Mouse (Mus musculus) liver, embryonic 14.5 days (tissue): Measurements from ENCODE around the gene Rwdd2b. TPM values are rescaled to one million over a fixed set of nuclear protein-coding genes. Genes with fewer than 3 reads are reported as not detected.

ENCODE experiments used
- ATAC-seq: fragments of 200-750 bp; cut with Nextera tagmentation; 2 replicates; pipeline ENCODE4 v1.8.0; 2017; ENCODE audit warnings: moderate number of reproducible peaks, mild to moderate bottlenecking, moderate library complexity; ENCODE audit not compliant: insufficient read depth
- DNase-seq, 3 experiments: peaks; one replicate each; pipeline ENCODE4 v3.0.0-alpha.2; 2012 to 2013; ENCODE audit warnings: low read depth in 3 of 3, low spot score in 3 of 3
- H3K27ac ChIP-seq: fragments of 300-500 bp; sonication (generic); 2 replicates; pipeline ENCODE4 v1.5.1; 2014; ENCODE audit warnings: moderate library complexity, mild to moderate bottlenecking, control low read depth, inconsistent platforms
- H3K27me3 ChIP-seq: fragments of 300-500 bp; sonication (generic); 2 replicates; pipeline ENCODE4 v1.6.1; 2014; ENCODE audit warnings: mild to moderate bottlenecking, low read length, moderate library complexity; ENCODE audit not compliant: control insufficient read depth, insufficient read depth
- H3K36me3 ChIP-seq: fragments of 300-500 bp; sonication (generic); replicated peaks from 2 replicates; pipeline ENCODE4 v1.6.1; 2014; ENCODE audit warnings: low read depth; ENCODE audit not compliant: control insufficient read depth, insufficient read depth
- H3K4me1 ChIP-seq, 2 experiments: fragments of 200-500 bp in 1 of 2; fragments of 300-500 bp in 1 of 2; sonication (generic) in 1 of 2; replicated peaks; 2 replicates each; pipeline ENCODE4 v1.6.1; 2012 to 2014; ENCODE audit warnings: antibody characterized with exemption in 1 of 2, inconsistent platforms in 1 of 2, low read length in 1 of 2; ENCODE audit not compliant: control insufficient read depth in 2 of 2, insufficient read depth in 2 of 2
- H3K4me2 ChIP-seq: fragments of 300-500 bp; sonication (generic); 2 replicates; pipeline ENCODE4 v1.6.1; 2014; ENCODE audit warnings: low read depth, mild to moderate bottlenecking, control low read depth, moderate library complexity
- H3K4me3 ChIP-seq, 2 experiments: fragments of 200-500 bp in 1 of 2; fragments of 300-500 bp in 1 of 2; sonication (generic) in 1 of 2; 2 replicates each; pipeline ENCODE4 v1.5.1; 2012 to 2014; ENCODE audit warnings: low read depth in 2 of 2, low read length in 2 of 2, mild to moderate bottlenecking in 2 of 2, control low read depth in 1 of 2, inconsistent platforms in 1 of 2, moderate library complexity in 1 of 2; ENCODE audit not compliant: insufficient read depth in 1 of 2
- H3K9ac ChIP-seq: fragments of 300-500 bp; sonication (generic); replicated peaks from 2 replicates; pipeline ENCODE4 v1.6.1; 2014; ENCODE audit warnings: mild to moderate bottlenecking, control low read depth, moderate library complexity
- H3K9me3 ChIP-seq: fragments of 300-500 bp; sonication (generic); 2 replicates; pipeline ENCODE4 v1.6.1; 2016; ENCODE audit warnings: low read length, mixed read lengths; ENCODE audit not compliant: control insufficient read depth
- CTCF ChIP-seq: IDR thresholded peaks from 2 replicates; pipeline ENCODE4 v1.5.1; 2016; ENCODE audit warnings: antibody characterized with exemption, low read depth, control low read depth
- EP300 ChIP-seq: IDR thresholded peaks from 2 replicates; pipeline ENCODE4 v1.6.1; 2016; ENCODE audit warnings: antibody characterized with exemption, low read depth
- WGBS: fragments of 180-500 bp; shearing (Covaris S2); extraction: QIAGEN DNeasy Blood & Tissue Kit; methylation state at CpG from one replicate; pipeline ENCODE4 v1.1.7; 2014; ENCODE audit not compliant: insufficient replicate concordance; 5-methylcytosine and 5-hydroxymethylcytosine counted together
- polyA plus RNA-seq, 2 experiments: library from polyadenylated mRNA; depleted of rRNA in 1 of 2; stranded (reverse) in 1 of 2; unstranded in 1 of 2; fragments of >200 nt; fragmentation: Nextera tagmentation in 1 of 2; extraction: Ambion mirVana in 1 of 2; gene quantifications; 2 replicates each; pipeline versions ENCODE4 v1.2.1 to v1.2.3; 2012 to 2014

Rwdd2b gene
- polyA plus RNA-seq, 2 experiments, result 2.7 to 4.5 TPM

DNA sequence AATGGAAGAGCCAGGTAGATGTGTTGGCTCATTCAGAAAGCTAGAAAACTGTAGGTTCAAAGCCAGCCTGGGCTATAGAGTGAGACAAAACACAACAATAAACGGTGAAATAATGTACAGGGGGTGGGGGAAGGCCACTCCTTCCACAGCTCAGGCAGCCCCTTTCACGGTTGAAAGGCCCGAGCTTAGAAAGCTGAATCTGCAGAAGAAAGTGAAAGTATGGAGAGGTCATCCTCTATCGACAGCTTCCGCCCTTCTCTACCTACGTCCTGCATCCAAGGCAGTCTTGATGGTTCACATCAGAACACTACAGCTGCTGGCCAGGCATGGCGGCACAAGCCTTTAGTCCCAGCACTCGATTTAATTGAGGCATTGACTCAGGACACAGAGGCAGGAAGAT is 1.7 kb downstream of the Rwdd2b start:
- H3K9me3 ChIP-seq, result no peaks in the 10 kb centered on the region
- TF ChIP-seq EP300 (no peak), CTCF (no peak)
- DNase-seq, result no peak
- no peak overlapping the region for H3K9ac ChIP-seq
- no peaks in the 10 kb centered on the region for H3K36me3 ChIP-seq
- no peak overlapping the region for H3K4me2 ChIP-seq
- H3K4me3 ChIP-seq, result no peak overlapping the region
- ATAC-seq, result no peak
- 79% methylated on average over 8 of the region's 8 CpGs for WGBS
- peaks cover 11% of the 10 kb centered on the region in 2 experiments for H3K4me1 ChIP-seq
- H3K27me3 ChIP-seq, result no peaks in the 10 kb centered on the region
- no peak overlapping the region for H3K27ac ChIP-seq

DNA sequence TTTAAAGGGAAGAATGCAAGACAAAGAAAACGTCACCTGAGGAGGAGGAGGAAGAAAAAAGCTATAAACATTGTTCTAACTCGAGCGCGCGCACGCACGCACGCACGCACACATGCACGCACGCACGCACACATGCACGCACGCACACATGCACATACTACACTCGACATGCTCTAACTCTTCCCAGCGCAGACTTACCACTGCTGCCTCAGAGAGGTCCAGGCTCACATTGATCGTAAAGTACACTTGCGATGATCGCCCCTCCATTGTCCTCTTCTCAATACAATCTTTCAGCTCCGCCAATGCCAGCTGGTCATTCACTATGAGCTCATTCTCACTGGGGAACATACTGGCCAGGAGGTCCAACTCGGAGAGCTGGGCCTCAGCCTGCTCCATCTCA is 3.3 kb downstream of the Rwdd2b start:
- H3K4me3 ChIP-seq, result no peak overlapping the region
- no peak overlapping the region for H3K9ac ChIP-seq
- H3K27ac ChIP-seq, result no peak overlapping the region
- H3K4me1 ChIP-seq, result peaks cover 13 to 14% of the 10 kb centered on the region in 2 experiments
- no peaks in the 10 kb centered on the region for H3K27me3 ChIP-seq
- no peaks in the 10 kb centered on the region for H3K36me3 ChIP-seq
- H3K9me3 ChIP-seq, result no peaks in the 10 kb centered on the region
- TF ChIP-seq CTCF, result no peak
- TF ChIP-seq EP300, result no peak
- ATAC-seq (no peak), DNase-seq (no peak)
- WGBS, result 90% methylated on average over 21 of the region's 21 CpGs
- no peak overlapping the region for H3K4me2 ChIP-seq

DNA sequence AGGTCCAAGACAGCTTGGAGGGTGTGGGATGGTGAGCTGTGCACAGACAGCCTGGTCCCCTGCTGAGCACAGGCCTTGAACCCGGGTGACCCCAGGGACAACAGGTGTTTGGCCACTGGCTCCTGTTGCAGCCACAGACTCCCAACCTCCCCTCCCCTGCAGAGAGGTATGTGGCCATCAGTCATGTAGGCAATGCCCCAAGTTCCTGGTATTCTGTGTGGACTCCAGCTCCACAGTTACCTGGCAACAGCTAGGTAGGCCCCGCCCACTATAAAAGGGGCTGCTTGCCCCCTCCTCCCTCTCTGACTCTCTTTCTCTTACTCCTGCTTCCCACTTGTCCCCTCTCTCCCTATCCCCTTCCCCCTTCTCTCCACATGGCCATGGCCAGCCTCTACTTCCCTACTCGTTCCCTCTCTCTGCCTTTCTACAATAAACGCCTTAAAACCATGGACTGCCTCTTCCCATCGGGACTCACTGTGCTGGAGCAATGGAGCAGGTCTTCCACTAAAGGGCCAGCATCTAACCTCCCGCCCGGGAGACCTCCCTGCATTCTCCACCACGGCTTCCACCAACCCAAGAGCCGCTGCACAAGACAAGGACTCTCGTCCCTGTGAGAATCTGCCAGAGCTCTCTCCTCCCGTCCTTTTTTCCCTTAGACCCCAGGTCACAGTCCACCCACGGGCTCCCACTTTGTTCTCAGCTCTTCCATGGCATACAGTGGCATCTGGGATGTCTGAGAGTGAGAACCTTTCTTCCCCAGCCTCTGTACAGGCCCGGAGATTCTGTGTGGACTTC is 4.8 kb downstream of the Rwdd2b start:
- Histone ChIP-seq H3K9me3 (no peaks in the 10 kb centered on the region), H3K36me3 (no peaks in the 10 kb centered on the region), H3K27ac (no peak overlapping the region), H3K9ac (no peak overlapping the region), H3K4me3 (no peak overlapping the region), H3K4me1 (peaks cover 8 to 10% of the 10 kb centered on the region in 2 experiments), H3K27me3 (no peaks in the 10 kb centered on the region), H3K4me2 (no peak overlapping the region)
- 72% methylated on average over 13 of the region's 13 CpGs for WGBS
- no peak for ATAC-seq
- no peak for DNase-seq
- TF ChIP-seq EP300, result no peak
- no peak for TF ChIP-seq CTCF

DNA sequence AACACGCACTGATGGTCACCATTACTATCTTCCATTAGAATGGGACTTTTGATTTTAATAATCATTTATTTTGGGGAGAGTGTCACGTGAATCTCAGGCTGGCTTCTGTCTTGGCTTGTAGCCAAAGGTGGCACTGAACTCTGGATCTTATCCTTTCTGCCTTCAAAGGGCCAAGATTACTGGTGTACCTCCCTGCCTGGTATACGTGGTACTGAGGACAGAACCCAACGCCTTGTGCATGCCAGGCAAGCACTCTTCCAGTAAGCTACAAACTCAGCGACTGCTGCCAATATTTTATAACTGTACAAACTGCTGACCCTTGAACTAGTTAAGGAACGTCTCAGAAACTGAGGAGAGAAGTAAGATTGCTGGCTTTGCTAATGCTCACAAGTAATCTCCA is 5.4 kb downstream of the Rwdd2b start:
- peaks cover 8 to 10% of the 10 kb centered on the region in 2 experiments for H3K4me1 ChIP-seq
- no peak for ATAC-seq
- no peak overlapping the region for H3K27ac ChIP-seq
- no peaks in the 10 kb centered on the region for H3K9me3 ChIP-seq
- H3K4me2 ChIP-seq, result no peak overlapping the region
- 78% methylated on average over 6 of the region's 6 CpGs for WGBS
- H3K9ac ChIP-seq, result no peak overlapping the region
- H3K27me3 ChIP-seq, result no peaks in the 10 kb centered on the region
- no peak overlapping the region for H3K4me3 ChIP-seq
- no peak for DNase-seq
- TF ChIP-seq CTCF, result no peak
- no peak for TF ChIP-seq EP300
- H3K36me3 ChIP-seq, result no peaks in the 10 kb centered on the region

DNA sequence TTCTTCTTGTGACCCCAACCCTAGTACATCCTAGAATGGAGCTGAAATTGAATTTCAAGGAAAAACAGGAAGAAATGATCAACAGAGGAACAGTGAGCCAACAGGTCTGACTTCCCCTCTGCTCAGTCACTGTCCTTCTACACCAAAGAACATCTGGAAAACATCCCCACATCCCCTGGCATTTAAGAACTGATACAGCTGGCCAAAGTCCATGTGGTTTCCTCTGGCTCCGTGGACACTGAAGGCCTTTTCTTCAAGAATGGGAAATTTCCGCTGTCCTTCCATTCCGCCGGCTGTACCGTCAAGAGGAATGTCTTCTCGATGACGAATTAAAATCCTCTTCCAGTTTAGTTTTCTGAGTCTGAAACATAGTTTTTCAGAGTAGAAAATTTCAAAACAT is 6.1 kb downstream of the Rwdd2b start:
- Histone ChIP-seq H3K4me3 (no peak overlapping the region), H3K27me3 (no peaks in the 10 kb centered on the region), H3K9ac (no peak overlapping the region), H3K4me2 (no peak overlapping the region), H3K27ac (no peak overlapping the region), H3K9me3 (no peaks in the 10 kb centered on the region), H3K4me1 (peaks cover 4 to 6% of the 10 kb centered on the region in 2 experiments), H3K36me3 (no peaks in the 10 kb centered on the region)
- TF ChIP-seq CTCF, result no peak
- no peak for DNase-seq
- WGBS, result 88% methylated on average over 7 of the region's 7 CpGs
- no peak for ATAC-seq
